Mouse (Mus musculus): ENCODE data around the gene Kbtbd2. TPM values are rescaled to one million over a fixed set of nuclear protein-coding genes. Genes with fewer than 3 reads are reported as not detected.

Gene Kbtbd2
- total RNA-seq, 2 experiments from 2014 or later, result 46.5 to 51.0 TPM

- DNase-seq, result no peak
- intact Hi-C loops (cut with DNase I), result no loop called here
These were observed 8.3 kb downstream of the Kbtbd2 start for GRCm38 (mm10) chr6:56789336-56789735.

GRCm38 (mm10) chr6:56787668-56788067, 9.9 kb downstream of the Kbtbd2 start:
- intact Hi-C loops (cut with DNase I), result no loop called here
- DNase-seq, result no peak

DNA sequence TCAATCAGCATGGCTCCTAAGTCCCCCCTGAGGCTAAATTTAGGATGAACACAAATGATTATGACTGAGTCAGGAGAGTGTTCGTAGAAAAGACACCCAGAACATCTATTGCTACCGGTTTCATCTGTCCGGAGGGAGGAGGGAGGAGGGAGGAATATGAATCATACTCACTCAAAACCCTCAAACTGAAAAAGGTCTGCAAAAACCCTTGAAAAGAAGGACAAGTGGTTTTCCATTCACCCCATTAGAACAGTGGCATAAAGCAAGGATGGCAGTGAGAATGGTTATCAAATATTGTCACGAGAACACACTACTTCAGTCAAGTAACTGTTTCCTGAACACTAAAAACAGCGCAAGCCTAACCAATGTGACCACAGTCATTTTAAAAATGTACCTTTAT, 12.5 kb downstream of the Kbtbd2 start:
- intact Hi-C loops (cut with DNase I), result no loop called here
- no peak for DNase-seq

GRCm38 (mm10) chr6:56783561-56784272, 13.9 kb downstream of the Kbtbd2 start:
- intact Hi-C loops (cut with DNase I), result no loop called here

DNA sequence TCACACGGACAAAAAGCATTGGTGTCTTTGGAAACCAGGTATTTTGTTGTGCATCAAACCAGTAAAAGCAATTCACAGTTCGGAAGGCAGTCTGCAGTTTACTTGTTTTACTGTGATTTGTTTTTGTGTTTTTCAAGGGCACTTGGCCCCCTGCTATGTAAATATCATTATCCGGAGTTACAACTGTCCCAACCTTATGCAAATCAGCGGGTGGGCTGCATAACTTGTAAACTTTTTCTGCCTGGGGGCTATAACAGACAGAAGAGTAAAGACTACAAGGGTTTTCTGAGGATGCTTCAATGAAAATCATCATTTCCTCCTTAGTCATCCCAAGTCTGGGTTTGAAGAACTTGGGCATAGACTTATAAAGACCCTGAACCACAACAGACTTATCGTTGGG, 18.0 kb downstream of the Kbtbd2 start:
- intact Hi-C loops (cut with DNase I), result no loop called here
- DNase-seq, result no peak

More at GRCm38 (mm10) chr6:56783561-56784272, 13.9 kb downstream of the Kbtbd2 start:
- no peak for DNase-seq

- no peak for DNase-seq
- intact Hi-C loops (cut with DNase I), result no loop called here
These were observed 21.8 kb downstream of the Kbtbd2 start for GRCm38 (mm10) chr6:56775816-56776215.

DNA sequence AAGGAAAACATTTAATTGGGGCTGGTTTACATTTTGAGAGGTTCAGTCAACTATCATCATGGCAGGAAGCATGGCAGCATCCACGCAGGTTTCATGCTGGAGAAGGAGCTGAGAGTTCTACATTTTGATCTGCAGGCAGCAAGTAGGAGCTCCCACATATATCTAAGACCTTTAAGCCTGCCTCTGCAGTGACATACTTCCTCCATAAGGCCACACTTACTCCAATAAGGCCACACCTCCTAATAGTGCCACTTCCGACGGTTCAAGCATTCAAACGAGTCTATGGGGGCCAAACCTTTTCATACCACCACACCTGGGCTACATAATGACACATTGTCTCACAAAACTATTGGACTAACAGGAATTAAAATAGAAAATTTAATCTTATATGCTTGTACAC, 31.9 kb downstream of the Kbtbd2 start:
- intact Hi-C loops (cut with DNase I), result no loop called here
- no peak for DNase-seq

GRCm38 (mm10) chr6:56765265-56765664, 32.3 kb downstream of the Kbtbd2 start:
- DNase-seq, result no peak
- intact Hi-C loops (cut with DNase I), result no loop called here

GRCm38 (mm10) chr6:56759324-56759723, 38.3 kb downstream of the Kbtbd2 start:
- intact Hi-C loops (cut with DNase I), result no loop called here
- DNase-seq, result no peak

DNA sequence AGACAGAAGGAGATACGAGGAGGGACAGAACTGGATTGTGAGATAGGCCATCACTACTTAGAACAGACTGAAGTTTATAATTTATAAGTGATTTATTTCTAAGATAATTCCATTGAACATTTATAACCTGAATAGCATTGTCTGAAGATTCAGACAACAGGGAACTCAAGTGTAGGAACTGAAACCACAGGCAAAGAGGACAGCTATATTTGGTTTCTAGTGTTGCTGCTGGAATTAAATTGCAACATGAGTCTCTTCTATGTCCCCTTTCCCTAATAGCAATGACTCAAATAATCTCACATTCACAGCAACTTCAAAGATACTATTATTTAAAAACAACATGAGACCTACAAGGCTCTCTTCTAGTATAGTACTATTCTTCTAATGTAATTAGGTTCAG, 41.5 kb downstream of the Kbtbd2 start:
- DNase-seq, result no peak
- intact Hi-C loops (cut with DNase I), result no loop called here

DNA sequence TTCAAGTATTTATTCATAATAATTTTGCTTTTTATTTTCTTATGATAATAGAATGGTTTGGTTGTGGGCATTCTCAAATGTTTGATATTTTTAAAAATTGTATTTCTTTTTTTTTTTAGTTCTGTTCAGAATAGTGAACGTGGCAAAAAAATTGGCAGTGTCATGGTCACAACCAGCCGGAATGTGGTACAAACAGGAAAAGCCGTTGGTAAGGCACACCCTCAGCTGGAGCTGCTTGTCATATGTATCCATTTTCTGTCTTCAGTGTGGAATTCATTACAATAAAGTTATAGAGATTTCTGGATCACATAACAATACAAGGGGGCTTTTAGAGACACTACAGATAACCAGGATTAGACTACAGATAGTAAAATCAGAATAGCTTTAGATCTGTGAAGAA, 43.9 kb downstream of the Kbtbd2 start:
- intact Hi-C loops (cut with DNase I), result no loop called here
- DNase-seq, result no peak

DNA sequence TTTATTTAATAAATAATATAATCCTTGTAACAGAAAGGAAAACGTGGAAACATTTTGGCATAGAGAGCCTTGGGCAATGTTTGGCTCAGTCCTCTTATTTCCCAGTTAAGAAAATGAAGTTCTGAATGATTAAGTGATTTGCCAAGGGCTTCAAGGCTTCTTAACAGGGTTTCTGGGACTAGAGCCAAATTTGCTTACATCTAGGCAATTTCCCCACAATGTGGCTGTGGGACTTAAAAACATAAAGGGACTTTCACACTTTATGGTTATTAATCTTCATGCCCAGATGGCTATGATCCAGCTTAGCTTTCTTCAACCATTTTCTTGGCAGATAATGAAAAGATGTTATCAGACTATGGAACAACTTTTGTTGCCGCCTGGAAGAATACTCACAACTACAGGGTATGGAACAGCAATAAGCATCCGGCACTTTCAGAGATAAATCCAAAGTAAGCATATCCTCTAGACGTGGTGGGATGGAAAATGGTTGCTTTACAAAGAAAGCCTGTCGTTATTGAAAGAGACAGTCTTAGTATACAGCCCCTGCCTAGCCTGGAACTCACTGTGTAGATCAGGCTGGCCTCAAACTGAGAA, 51.6 kb downstream of the Kbtbd2 start:
- intact Hi-C loops (cut with DNase I), result no loop called here
- DNase-seq, result no peak

GRCm38 (mm10) chr6:56732545-56732944, 65.1 kb downstream of the Kbtbd2 start:
- no peak for DNase-seq
- intact Hi-C loops (cut with DNase I), result no loop called here

Other genes starting within 250 kb of the Kbtbd2 start
- 1 to 10 TPM; 7.6 to 8.4 TPM for gene Pde1c, start 228.7 kb downstream of the Kbtbd2 start, total RNA-seq (2021)
- 10 to 100 TPM; 32.4 to 43.2 TPM for gene Lsm5, start 93.1 kb downstream of the Kbtbd2 start, total RNA-seq (2021)
- gene Avl9, start 82.9 kb downstream of the Kbtbd2 start, total RNA-seq (2021), result 10 to 100 TPM; 44.5 to 46.3 TPM
- 10 to 100 TPM; 33.7 to 34.0 TPM for gene Fkbp9, start 34.2 kb upstream of the Kbtbd2 start, total RNA-seq (2021)
- 10 to 100 TPM; 75.5 to 86.2 TPM for gene Nt5c3, start 126.1 kb upstream of the Kbtbd2 start, total RNA-seq (2021)
- gene Vmn1r4, start 126.2 kb upstream of the Kbtbd2 start, total RNA-seq (2021), result under 1 TPM; 0.30 to 0.72 TPM
- gene Vmn1r5, start 172.5 kb upstream of the Kbtbd2 start, total RNA-seq (2021), result not detected
- not detected for gene Vmn1r6, start 199.4 kb upstream of the Kbtbd2 start, total RNA-seq (2021)
- not detected for gene Vmn1r7, start 227.5 kb upstream of the Kbtbd2 start, total RNA-seq (2021)
- not detected for gene Vmn1r8, start 234.5 kb upstream of the Kbtbd2 start, total RNA-seq (2021)

Data from left cerebral cortex, postnatal 4 days (tissue).